Mouse (Mus musculus): ENCODE data around the gene Vstm2b. TPM values are rescaled to one million over a fixed set of nuclear protein-coding genes. Genes with fewer than 3 reads are reported as not detected.

Vstm2b gene
- polyA plus RNA-seq, 1 experiment from 2014 or later: 0.23 TPM

DNA sequence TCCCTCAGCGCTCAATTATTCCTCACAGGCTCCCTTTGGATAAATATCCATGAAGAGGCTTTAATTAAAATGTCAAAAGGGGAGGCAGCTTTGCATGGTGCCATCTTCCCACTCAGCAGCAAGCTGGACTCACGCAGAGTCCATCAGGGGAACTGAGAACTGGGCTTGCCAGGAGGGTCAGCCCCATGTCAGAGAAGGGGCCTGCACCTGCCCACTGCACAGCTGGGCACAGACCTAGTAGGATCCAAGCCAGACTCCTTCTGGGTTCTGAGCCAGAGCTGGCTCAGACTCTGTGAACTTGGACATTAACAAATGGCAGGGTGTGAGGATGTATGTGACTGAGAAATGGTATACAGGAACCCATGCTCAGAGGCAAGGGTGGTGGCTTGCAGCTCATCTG, 22.0 kb downstream of the Vstm2b start:
- H3K4me2 ChIP-seq (replicated peaks; ENCODE audit: low read depth): no peak overlapping the region
- no peaks in the 10 kb centered on the region for H3K36me3 ChIP-seq (ENCODE audit: control insufficient read depth, insufficient read depth)
- no peaks in the 10 kb centered on the region for H3K4me1 ChIP-seq (replicated peaks; ENCODE audit: control insufficient read depth, insufficient read depth, low read length)
- H3K4me3 ChIP-seq (ENCODE audit: low read depth, low read length): no peak overlapping the region
- H3K27ac ChIP-seq (ENCODE audit: low read depth, low read length): no peak overlapping the region
- H3K27me3 ChIP-seq (replicated peaks; ENCODE audit: control insufficient read depth, insufficient read depth, low read length): no peaks in the 10 kb centered on the region
- 81% methylated on average over 2 of the region's 2 CpGs for WGBS
- H3K9me3 ChIP-seq (ENCODE audit: control insufficient read depth): no peaks in the 10 kb centered on the region
- no peak for ATAC-seq
- H3K9ac ChIP-seq (ENCODE audit: low read depth, low read length): no peak overlapping the region
- TF ChIP-seq CTCF (IDR thresholded peaks at IDR 0.05; ENCODE audit: low read depth): no peak

DNA sequence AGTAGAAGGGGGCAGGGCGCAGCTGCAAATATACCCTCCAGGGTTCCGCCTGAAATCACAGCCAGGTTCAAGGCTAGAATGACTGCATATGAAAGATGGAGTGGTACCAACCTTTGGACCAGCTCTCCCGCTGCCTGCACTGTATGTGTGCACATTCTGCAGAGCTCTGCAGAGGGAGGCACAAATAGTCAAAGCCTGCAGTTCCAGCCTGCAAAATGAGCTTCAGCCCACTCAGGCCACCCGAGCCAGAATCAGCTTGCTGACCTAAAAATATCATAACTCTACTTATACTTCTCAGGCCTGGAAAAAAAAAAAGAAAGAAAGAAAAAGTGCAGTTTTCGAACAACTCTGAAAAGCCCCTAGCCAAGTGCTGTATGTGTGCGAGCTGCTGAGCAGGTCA, 23.2 kb downstream of the Vstm2b start:
- TF ChIP-seq CTCF (IDR thresholded peaks at IDR 0.05; ENCODE audit: low read depth): no peak
- Histone ChIP-seq H3K9ac (ENCODE audit: low read depth, low read length) (no peak overlapping the region), H3K4me1 (replicated peaks; ENCODE audit: control insufficient read depth, insufficient read depth, low read length) (no peaks in the 10 kb centered on the region), H3K36me3 (ENCODE audit: control insufficient read depth, insufficient read depth) (no peaks in the 10 kb centered on the region), H3K27me3 (replicated peaks; ENCODE audit: control insufficient read depth, insufficient read depth, low read length) (no peaks in the 10 kb centered on the region), H3K9me3 (ENCODE audit: control insufficient read depth) (no peaks in the 10 kb centered on the region), H3K4me2 (replicated peaks; ENCODE audit: low read depth) (no peak overlapping the region), H3K27ac (ENCODE audit: low read depth, low read length) (no peak overlapping the region), H3K4me3 (ENCODE audit: low read depth, low read length) (no peak overlapping the region)
- no peak for ATAC-seq
- WGBS: 71% methylated on average over 6 of the region's 6 CpGs

DNA sequence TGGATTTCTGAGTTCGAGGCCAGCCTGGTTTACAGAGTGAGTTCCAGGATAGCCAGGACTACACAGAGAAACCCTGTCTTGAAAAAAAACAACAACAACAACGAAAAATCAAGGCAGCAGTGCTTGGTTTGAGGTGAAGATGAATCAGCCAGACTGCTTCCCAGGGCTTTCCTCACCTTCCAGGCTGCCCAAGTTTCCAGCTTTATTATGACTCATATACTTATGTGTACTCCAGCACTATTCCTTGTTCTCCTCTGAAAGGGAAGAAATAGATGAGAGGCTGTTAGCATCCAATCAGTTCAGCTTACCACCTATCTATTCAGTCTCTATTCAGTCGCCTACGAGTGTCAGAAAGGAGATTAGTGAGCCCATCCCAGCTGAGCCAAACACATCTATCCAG, 24.7 kb downstream of the Vstm2b start:
- no peak overlapping the region for H3K4me3 ChIP-seq (ENCODE audit: low read depth, low read length)
- 76% methylated on average over 4 of the region's 4 CpGs for WGBS
- TF ChIP-seq CTCF (IDR thresholded peaks at IDR 0.05; ENCODE audit: low read depth): no peak
- H3K4me1 ChIP-seq (replicated peaks; ENCODE audit: control insufficient read depth, insufficient read depth, low read length): no peaks in the 10 kb centered on the region
- no peaks in the 10 kb centered on the region for H3K27me3 ChIP-seq (replicated peaks; ENCODE audit: control insufficient read depth, insufficient read depth, low read length)
- H3K36me3 ChIP-seq (ENCODE audit: control insufficient read depth, insufficient read depth): no peaks in the 10 kb centered on the region
- H3K9ac ChIP-seq (ENCODE audit: low read depth, low read length): no peak overlapping the region
- H3K4me2 ChIP-seq (replicated peaks; ENCODE audit: low read depth): no peak overlapping the region
- no peak overlapping the region for H3K27ac ChIP-seq (ENCODE audit: low read depth, low read length)
- ATAC-seq: no peak
- H3K9me3 ChIP-seq (ENCODE audit: control insufficient read depth): no peaks in the 10 kb centered on the region

DNA sequence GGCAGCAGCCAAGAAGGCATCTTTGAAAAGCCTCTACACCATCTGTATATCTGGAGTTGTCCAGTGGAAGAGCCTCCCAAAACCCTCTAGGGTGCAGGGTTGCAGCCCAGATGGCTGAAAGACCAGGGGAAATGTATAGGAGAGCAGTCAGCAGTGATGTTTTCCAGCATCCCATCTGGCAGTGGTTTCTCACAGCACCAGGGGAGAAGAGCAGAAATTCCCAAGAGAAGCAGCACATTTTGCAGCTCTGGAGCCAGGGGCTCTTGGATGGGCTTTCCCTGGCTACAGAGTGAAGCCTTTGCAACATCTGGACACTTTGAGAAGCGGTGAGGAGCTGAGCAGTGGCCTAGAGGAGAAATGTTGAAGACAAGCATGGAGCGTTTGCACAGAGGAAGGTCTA, 30.3 kb downstream of the Vstm2b start:
- Histone ChIP-seq H3K4me2 (replicated peaks; ENCODE audit: low read depth) (no peak overlapping the region), H3K36me3 (ENCODE audit: control insufficient read depth, insufficient read depth) (no peaks in the 10 kb centered on the region), H3K4me1 (replicated peaks; ENCODE audit: control insufficient read depth, insufficient read depth, low read length) (no peaks in the 10 kb centered on the region), H3K9ac (ENCODE audit: low read depth, low read length) (no peak overlapping the region), H3K27me3 (replicated peaks; ENCODE audit: control insufficient read depth, insufficient read depth, low read length) (no peaks in the 10 kb centered on the region), H3K27ac (ENCODE audit: low read depth, low read length) (no peak overlapping the region), H3K4me3 (ENCODE audit: low read depth, low read length) (no peak overlapping the region), H3K9me3 (ENCODE audit: control insufficient read depth) (no peaks in the 10 kb centered on the region)
- no peak for ATAC-seq
- WGBS: 80% methylated on average over 2 of the region's 2 CpGs
- no peak for TF ChIP-seq CTCF (IDR thresholded peaks at IDR 0.05; ENCODE audit: low read depth)

DNA sequence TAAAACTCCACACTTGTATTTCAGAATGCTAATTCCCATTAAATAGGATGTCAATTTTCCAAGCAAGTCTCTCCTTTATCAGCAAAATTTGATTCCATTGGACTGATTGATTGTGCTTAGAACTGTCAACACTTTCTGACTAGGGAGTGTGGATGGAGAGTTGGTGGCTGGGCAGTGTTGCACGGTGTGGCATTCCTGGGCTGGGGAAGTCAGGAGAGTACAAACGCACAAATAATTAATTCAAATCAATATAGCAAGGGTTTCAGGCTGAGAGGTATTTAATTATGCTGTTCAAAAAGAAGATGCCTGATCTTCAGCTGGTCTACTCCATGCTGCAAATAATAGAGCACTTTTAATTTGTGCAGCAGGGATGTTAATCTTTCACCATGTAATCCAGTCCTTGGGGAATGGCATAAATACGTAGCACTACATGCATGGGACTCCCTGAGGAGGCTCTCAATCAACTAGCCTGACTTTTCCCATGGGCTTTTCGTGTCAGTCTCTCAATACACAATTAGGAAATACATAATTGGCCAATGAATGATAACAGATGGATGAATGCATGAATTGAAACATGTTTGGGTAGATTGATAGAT, 38.6 kb downstream of the Vstm2b start:
- no peak for TF ChIP-seq CTCF (IDR thresholded peaks at IDR 0.05; ENCODE audit: low read depth)
- H3K27me3 ChIP-seq (replicated peaks; ENCODE audit: control insufficient read depth, insufficient read depth, low read length): no peaks in the 10 kb centered on the region
- no peaks in the 10 kb centered on the region for H3K9me3 ChIP-seq (ENCODE audit: control insufficient read depth)
- ATAC-seq: no peak
- H3K36me3 ChIP-seq (ENCODE audit: control insufficient read depth, insufficient read depth): no peaks in the 10 kb centered on the region
- no peak overlapping the region for H3K9ac ChIP-seq (ENCODE audit: low read depth, low read length)
- H3K4me1 ChIP-seq (replicated peaks; ENCODE audit: control insufficient read depth, insufficient read depth, low read length): no peaks in the 10 kb centered on the region
- no peak overlapping the region for H3K4me2 ChIP-seq (replicated peaks; ENCODE audit: low read depth)
- no peak overlapping the region for H3K4me3 ChIP-seq (ENCODE audit: low read depth, low read length)
- WGBS: 59% methylated on average over 4 of the region's 4 CpGs
- H3K27ac ChIP-seq (ENCODE audit: low read depth, low read length): no peak overlapping the region

DNA sequence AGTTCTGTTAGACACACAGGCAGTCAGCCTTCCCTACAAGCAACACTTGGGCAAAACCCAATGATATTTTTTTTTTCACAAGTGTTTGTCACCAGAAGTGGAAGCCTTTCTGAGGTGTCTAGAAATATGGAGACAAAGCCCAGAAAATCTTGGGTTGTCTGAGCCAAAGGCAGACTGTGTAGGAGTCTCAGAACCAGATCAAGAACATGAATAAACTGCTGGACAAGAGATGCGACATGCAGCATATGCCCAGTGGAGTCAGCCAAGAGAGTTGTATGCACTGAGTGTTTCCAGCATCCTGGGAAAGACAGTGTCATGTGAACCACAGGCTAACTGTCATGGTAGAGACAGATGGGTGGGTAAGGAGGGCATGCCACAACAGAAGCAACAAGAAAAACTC, 41.2 kb downstream of the Vstm2b start:
- no peak overlapping the region for H3K9ac ChIP-seq (ENCODE audit: low read depth, low read length)
- H3K27me3 ChIP-seq (replicated peaks; ENCODE audit: control insufficient read depth, insufficient read depth, low read length): no peaks in the 10 kb centered on the region
- no peak overlapping the region for H3K4me2 ChIP-seq (replicated peaks; ENCODE audit: low read depth)
- TF ChIP-seq CTCF (IDR thresholded peaks at IDR 0.05; ENCODE audit: low read depth): no peak
- ATAC-seq: no peak
- WGBS: 76% methylated on average over 1 of the region's 1 CpGs
- no peak overlapping the region for H3K4me3 ChIP-seq (ENCODE audit: low read depth, low read length)
- no peaks in the 10 kb centered on the region for H3K9me3 ChIP-seq (ENCODE audit: control insufficient read depth)
- H3K4me1 ChIP-seq (replicated peaks; ENCODE audit: control insufficient read depth, insufficient read depth, low read length): no peaks in the 10 kb centered on the region
- no peak overlapping the region for H3K27ac ChIP-seq (ENCODE audit: low read depth, low read length)
- no peaks in the 10 kb centered on the region for H3K36me3 ChIP-seq (ENCODE audit: control insufficient read depth, insufficient read depth)
